Mouse (Mus musculus): ENCODE measurements around the gene Vwc2.

Gene Vwc2

GRCm38 (mm10) chr11:11242694-11243377 lies 128.8 kb downstream of the Vwc2 start:
- DNase-seq (ENCODE audit: low spot score) = no peak

GRCm38 (mm10) chr11:11257348-11257747 lies 143.3 kb downstream of the Vwc2 start:
- DNase-seq (ENCODE audit: low spot score) = no peak

- no peak for DNase-seq (ENCODE audit: low spot score)
These were observed 166.1 kb downstream of the Vwc2 start for GRCm38 (mm10) chr11:11280128-11280527.

GRCm38 (mm10) chr11:11283512-11283911 lies 169.5 kb downstream of the Vwc2 start:
- no peak for DNase-seq (ENCODE audit: low spot score)

Data from testis, postnatal 10 days (tissue).